Mouse (Mus musculus) olfactory bulb, adult 2 months (tissue): ENCODE results near the gene Nudt14. TPM values are rescaled to one million over a fixed set of nuclear protein-coding genes. Genes with fewer than 3 reads are reported as not detected.

Experiments
- H3K27ac ChIP-seq: fragments of 200-500 bp; 2 replicates; pipeline ENCODE4 v1.5.1; 2012; ENCODE audit warnings: low read depth, low read length; ENCODE audit not compliant: insufficient read depth
- H3K4me1 ChIP-seq: fragments of 200-500 bp; 2 replicates; pipeline ENCODE4 v1.6.1; 2012; ENCODE audit warnings: low read length; ENCODE audit not compliant: control insufficient read depth, insufficient read depth
- H3K4me3 ChIP-seq: fragments of 200-500 bp; 2 replicates; pipeline ENCODE4 v1.5.1; 2012; ENCODE audit warnings: mild to moderate bottlenecking, low read depth, low read length, moderate library complexity; ENCODE audit not compliant: insufficient read depth
- CTCF ChIP-seq: fragments of 200-500 bp; IDR thresholded peaks from 2 replicates; pipeline ENCODE4 v1.5.1; 2012; ENCODE audit warnings: low read depth, mild to moderate bottlenecking, low read length, moderate library complexity; ENCODE audit not compliant: insufficient read depth
- POLR2A ChIP-seq: fragments of 200-500 bp; IDR thresholded peaks from 2 replicates; pipeline ENCODE4 v1.6.1; 2012; ENCODE audit warnings: mild to moderate bottlenecking, low read depth, low read length, moderate library complexity; ENCODE audit not compliant: insufficient read depth
- WGBS: fragments of 180-500 bp; shearing (Covaris S2); methylation state at CpG from one replicate; pipeline ENCODE4 v1.1.7; 2018; 5-methylcytosine and 5-hydroxymethylcytosine counted together
- polyA plus RNA-seq: library from polyadenylated mRNA; stranded (reverse); fragments of >200 nt; gene quantifications from 2 replicates; pipeline ENCODE4 v1.2.4, GENCODE M21; 2012; ENCODE audit warnings: low replicate concordance; ENCODE audit not compliant: missing spikeins, insufficient read depth, insufficient read length

Gene Nudt14
- polyA plus RNA-seq, result not detected in 2 replicates

GRCm38 (mm10) chr12:112941776-112942713 lies at the start of gene Nudt14:
Gene Nudt14 (minus strand): TSS chr12:112942124.
- TF ChIP-seq POLR2A (peak; percentile 31; the same call in 1 of the 2 replicates), CTCF (no peak)
- peaks cover 18% of the 10 kb centered on the region for H3K4me1 ChIP-seq
- WGBS, result 2% methylated on average over 58 of the region's 58 CpGs
- H3K27ac ChIP-seq, result no peak within 1 kb of the TSS
- peak within 1 kb of the TSS; percentile 82 for H3K4me3 ChIP-seq

- 87% methylated on average over 2 of the region's 2 CpGs for WGBS
- H3K4me1 ChIP-seq, result 0 out of 2 replicates have a peak, but pooled peaks cover 4% of the 10 kb centered on the region
- TF ChIP-seq POLR2A (no peak), CTCF (no peak)
- no peak overlapping the region for H3K27ac ChIP-seq
- no peak overlapping the region for H3K4me3 ChIP-seq
Measured at GRCm38 (mm10) chr12:112991444-112991843, 49.5 kb upstream of the Nudt14 start.

GRCm38 (mm10) chr12:112990706-112991405 lies 48.9 kb upstream of the Nudt14 start:
- Histone ChIP-seq H3K27ac (no peak overlapping the region), H3K4me1 (0 out of 2 replicates have a peak, but pooled peaks cover 4% of the 10 kb centered on the region), H3K4me3 (no peak overlapping the region)
- 85% methylated on average over 5 of the region's 5 CpGs for WGBS
- TF ChIP-seq CTCF, result no peak
- TF ChIP-seq POLR2A, result no peak

GRCm38 (mm10) chr12:112987877-112988276 lies 46.0 kb upstream of the Nudt14 start:
- Histone ChIP-seq H3K4me3 (no peak overlapping the region), H3K4me1 (no peaks in the 10 kb centered on the region), H3K27ac (no peak overlapping the region)
- TF ChIP-seq CTCF, result no peak
- no peak for TF ChIP-seq POLR2A
- WGBS, result 62% methylated on average over 6 of the region's 6 CpGs

- no peak overlapping the region for H3K27ac ChIP-seq
- no peak overlapping the region for H3K4me3 ChIP-seq
- peaks cover 4% of the 10 kb centered on the region; the same call in 1 of the 2 replicates for H3K4me1 ChIP-seq
- 95% methylated on average over 6 of the region's 6 CpGs for WGBS
- no peak for TF ChIP-seq POLR2A
- TF ChIP-seq CTCF, result no peak
Measured at GRCm38 (mm10) chr12:112985346-112985745, 43.4 kb upstream of the Nudt14 start.

- H3K4me3 ChIP-seq, result no peak overlapping the region
- H3K27ac ChIP-seq, result no peak overlapping the region
- TF ChIP-seq CTCF (no peak), POLR2A (no peak)
- 10% methylated on average over 2 of the region's 2 CpGs for WGBS
- peaks cover 22% of the 10 kb centered on the region for H3K4me1 ChIP-seq
Measured at GRCm38 (mm10) chr12:112982031-112982430, 40.1 kb upstream of the Nudt14 start.

GRCm38 (mm10) chr12:112977156-112977555 lies 35.2 kb upstream of the Nudt14 start:
- WGBS, result 35% methylated on average over 12 of the region's 12 CpGs
- no peak for TF ChIP-seq POLR2A
- no peak for TF ChIP-seq CTCF
- H3K4me1 ChIP-seq, result peaks cover 21% of the 10 kb centered on the region

GRCm38 (mm10) chr12:112976371-112977073 lies 34.6 kb upstream of the Nudt14 start, which contains the start of gene Btbd6:
Gene Btbd6 (plus strand): TSS chr12:112976482.
- TF ChIP-seq POLR2A, result peak; percentile 92
- peak; percentile 55 for TF ChIP-seq CTCF
- peak within 1 kb of the TSS; percentile 82 for H3K4me3 ChIP-seq
- H3K4me1 ChIP-seq, result peaks cover 20% of the 10 kb centered on the region
- WGBS, result under 1% methylated on average over 80 of the region's 80 CpGs
- peak within 1 kb of the TSS; percentile 77 for H3K27ac ChIP-seq

More at GRCm38 (mm10) chr12:112977156-112977555, 35.2 kb upstream of the Nudt14 start:
- H3K4me3 ChIP-seq, result peak overlapping the region; percentile 82
- peak overlapping the region; percentile 48 for H3K27ac ChIP-seq
